Mouse (Mus musculus) C2C12 (cell line): Measurements from ENCODE around the gene Wnt9b. TPM values are rescaled to one million over a fixed set of nuclear protein-coding genes. Genes with fewer than 3 reads are reported as not detected.

Experiments used
- H3K27me3 ChIP-seq: one replicate; pipeline ENCODE4 v1.6.1; 2011; ENCODE audit not compliant: control insufficient read depth, insufficient read depth, insufficient read length
- H3K36me3 ChIP-seq: one replicate; pipeline ENCODE4 v1.6.1; 2011; ENCODE audit not compliant: control insufficient read depth, insufficient read depth
- H3K4me3 ChIP-seq: one replicate; pipeline ENCODE4 v1.5.1; 2011; ENCODE audit warnings: mild to moderate bottlenecking, control low read depth; ENCODE audit not compliant: poor library complexity, insufficient read depth, severe bottlenecking
- H3K79me2 ChIP-seq: one replicate; pipeline ENCODE4 v1.6.1; 2011; ENCODE audit not compliant: control insufficient read depth, insufficient read depth
- H3K79me3 ChIP-seq: one replicate; pipeline ENCODE4 v1.6.1; 2011; ENCODE audit warnings: low read depth, control low read depth
- H3ac ChIP-seq: one replicate; pipeline ENCODE3; 2011; ENCODE audit warnings: low read depth; ENCODE audit not compliant: control insufficient read depth, insufficient read length
- CEBPB ChIP-seq: IDR thresholded peaks from one replicate; pipeline ENCODE4 v1.6.1; 2011; ENCODE audit warnings: low read depth, mild to moderate bottlenecking, control low read depth, moderate library complexity
- CTCF ChIP-seq: IDR thresholded peaks from one replicate; pipeline ENCODE4 v1.5.1; 2011; ENCODE audit not compliant: control insufficient read depth, insufficient read depth, insufficient read length
- FOSL1 ChIP-seq: IDR thresholded peaks from one replicate; pipeline ENCODE4 v1.8.0; 2011; ENCODE audit warnings: mild to moderate bottlenecking, low read length; ENCODE audit not compliant: poor library complexity, insufficient read depth, severe bottlenecking
- MAX ChIP-seq: IDR thresholded peaks from one replicate; pipeline ENCODE4 v1.6.1; 2011; ENCODE audit warnings: mild to moderate bottlenecking, control low read depth
- MYOD1 ChIP-seq: IDR thresholded peaks from one replicate; pipeline ENCODE4 v1.6.1; 2011; ENCODE audit warnings: low read depth; ENCODE audit not compliant: control insufficient read depth, insufficient read length
- MYOG ChIP-seq: IDR thresholded peaks from one replicate; pipeline ENCODE4 v1.6.1; 2011; ENCODE audit not compliant: control insufficient read depth, insufficient read length; ENCODE audit errors: extremely low read depth
- USF1 ChIP-seq: IDR thresholded peaks from one replicate; pipeline ENCODE4 v1.6.1; 2011; ENCODE audit warnings: low read depth, mild to moderate bottlenecking, control low read depth, moderate library complexity
- polyA plus RNA-seq: library from polyadenylated mRNA; unstranded; fragments of >200 nt; fragmentation: generic; extraction: Trizol; gene quantifications from one replicate; pipeline ENCODE4 v1.2.1, GENCODE M21; 2012; ENCODE audit warnings: missing spikeins

The Wnt9b gene
- polyA plus RNA-seq, 1 experiment = not detected

GRCm38 (mm10) chr11:103711851-103712587, 37.6 kb downstream of the Wnt9b start:
- TF ChIP-seq FOSL1 (no peak), MYOD1 (no peak), CTCF (no peak), MYOG (no peak), CEBPB (no peak), USF1 (no peak), MAX (no peak)
- Histone ChIP-seq H3K36me3 (no peaks in the 10 kb centered on the region), H3K79me3 (no peaks in the 10 kb centered on the region), H3K4me3 (no peak overlapping the region), H3K27me3 (peaks cover 76% of the 10 kb centered on the region), H3K79me2 (no peaks in the 10 kb centered on the region), H3ac (no peak overlapping the region)

- Histone ChIP-seq H3K27me3 (peaks cover 79% of the 10 kb centered on the region), H3K79me2 (no peaks in the 10 kb centered on the region), H3K4me3 (no peak overlapping the region), H3ac (no peak overlapping the region), H3K36me3 (no peaks in the 10 kb centered on the region), H3K79me3 (no peaks in the 10 kb centered on the region)
- TF ChIP-seq CTCF = no peak
- no peak for TF ChIP-seq MYOD1
Observed at GRCm38 (mm10) chr11:103709982-103710381, 39.6 kb downstream of the Wnt9b start.

- Histone ChIP-seq H3K27me3 (peaks cover 66% of the 10 kb centered on the region), H3ac (no peak overlapping the region), H3K79me2 (no peaks in the 10 kb centered on the region), H3K79me3 (no peaks in the 10 kb centered on the region), H3K4me3 (no peak overlapping the region), H3K36me3 (no peaks in the 10 kb centered on the region)
- TF ChIP-seq MYOD1 (no peak), FOSL1 (no peak), USF1 (no peak), CTCF (no peak)
Observed at GRCm38 (mm10) chr11:103707005-103707404, 42.6 kb downstream of the Wnt9b start.

- Histone ChIP-seq H3K36me3 (peaks cover 10% of the 10 kb centered on the region), H3K4me3 (peak overlapping the region; percentile 84), H3ac (peak overlapping the region; percentile 26), H3K79me2 (peaks cover 42% of the 10 kb centered on the region), H3K79me3 (peaks cover 33% of the 10 kb centered on the region), H3K27me3 (peaks cover 4% of the 10 kb centered on the region)
- TF ChIP-seq MYOG (no peak), FOSL1 (no peak), USF1 (no peak), MYOD1 (no peak), MAX (no peak), CTCF (no peak), CEBPB (no peak)
Observed at GRCm38 (mm10) chr11:103698226-103698625, 51.4 kb downstream of the Wnt9b start.

GRCm38 (mm10) chr11:103697565-103698176, 52.0 kb downstream of the Wnt9b start, which contains the start of gene Gosr2:
Gosr2 (minus strand) TSS chr11:103697898.
- Histone ChIP-seq H3K27me3 (peaks cover 2% of the 10 kb centered on the region), H3ac (peak within 1 kb of the TSS; percentile 89), H3K79me2 (peaks cover 48% of the 10 kb centered on the region), H3K4me3 (peak within 1 kb of the TSS; percentile 84), H3K79me3 (peaks cover 38% of the 10 kb centered on the region), H3K36me3 (peaks cover 10% of the 10 kb centered on the region)
- TF ChIP-seq MAX (peak; percentile 85), CEBPB (no peak)
